Mouse (Mus musculus) gastrocnemius, adult 18-20 months (tissue): ENCODE data around the gene Fxyd5. TPM values are rescaled to one million over a fixed set of nuclear protein-coding genes. Genes with fewer than 3 reads are reported as not detected.

Source experiments
- DNase-seq: peaks from one replicate; pipeline ENCODE4 v3.0.0; 2021; ENCODE audit warnings: low spot score
- long read RNA-seq, 2 experiments: library from polyadenylated mRNA; stranded (forward); transcript quantifications; one replicate each; pipeline ENCODE4 v2.0.0; 2021
- total RNA-seq, 2 experiments: library from RNA; stranded (reverse); gene quantifications; 2 replicates each; pipeline ENCODE4 v1.2.3; 2021

Gene Fxyd5
- total RNA-seq, result 10 to 100 TPM in 1 of 2 experiments, 1 to 10 TPM in 1; 7.6 to 13.4 TPM
- long read RNA-seq, experiment 1, partial matches to known transcripts, result 1 of 2 reads
- long read RNA-seq, experiment 1, other reads (novel, unspliced or antisense), result 0 of 2 reads
- long read RNA-seq, experiment 2, result 0 reads

- DNase-seq, result no peak
Observed at GRCm38 (mm10) chr7:31042431-31042910, at the start of gene Fxyd5. Gene Fxyd5 (minus strand): TSS chr7:31042481.

- DNase-seq, result no peak
Observed at GRCm38 (mm10) chr7:31089721-31090120, 47.4 kb upstream of the Fxyd5 start.

- no peak for DNase-seq
Observed at GRCm38 (mm10) chr7:31088206-31088605, 45.9 kb upstream of the Fxyd5 start.

GRCm38 (mm10) chr7:31087262-31087661 is 45.0 kb upstream of the Fxyd5 start:
- no peak for DNase-seq

- no peak for DNase-seq
Observed at GRCm38 (mm10) chr7:31086175-31086755, 44.0 kb upstream of the Fxyd5 start.

- peak; percentile 56 for DNase-seq
Observed at GRCm38 (mm10) chr7:31085171-31085570, 42.9 kb upstream of the Fxyd5 start.

GRCm38 (mm10) chr7:31084140-31084539 is 41.9 kb upstream of the Fxyd5 start:
- no peak for DNase-seq

GRCm38 (mm10) chr7:31082831-31083588 is 40.7 kb upstream of the Fxyd5 start:
- DNase-seq, result peak; percentile 88

GRCm38 (mm10) chr7:31082106-31082505 is 39.8 kb upstream of the Fxyd5 start:
- no peak for DNase-seq

GRCm38 (mm10) chr7:31081106-31081505 is 38.8 kb upstream of the Fxyd5 start:
- DNase-seq, result no peak

GRCm38 (mm10) chr7:31080611-31081010 is 38.3 kb upstream of the Fxyd5 start:
- DNase-seq, result no peak

- no peak for DNase-seq
Observed at GRCm38 (mm10) chr7:31079670-31080069, 37.4 kb upstream of the Fxyd5 start.

- peak; percentile 58 for DNase-seq
Observed at GRCm38 (mm10) chr7:31077885-31078445, 35.7 kb upstream of the Fxyd5 start.

GRCm38 (mm10) chr7:31077470-31077869 is 35.2 kb upstream of the Fxyd5 start:
- DNase-seq, result no peak

- no peak for DNase-seq
Observed at GRCm38 (mm10) chr7:31076492-31076891, 34.2 kb upstream of the Fxyd5 start, which contains the start of gene Fxyd3. Gene Fxyd3 (minus strand): TSS chr7:31076704.

GRCm38 (mm10) chr7:31074713-31075069 is 32.4 kb upstream of the Fxyd5 start:
- DNase-seq, result no peak

- no peak for DNase-seq
Observed at GRCm38 (mm10) chr7:31074061-31074712, 31.9 kb upstream of the Fxyd5 start.

GRCm38 (mm10) chr7:31073546-31073945 is 31.3 kb upstream of the Fxyd5 start:
- no peak for DNase-seq

GRCm38 (mm10) chr7:31072326-31072725 is 30.0 kb upstream of the Fxyd5 start:
- DNase-seq, result no peak

GRCm38 (mm10) chr7:31070324-31070723 is 28.0 kb upstream of the Fxyd5 start:
- DNase-seq, result no peak

GRCm38 (mm10) chr7:31069491-31069890 is 27.2 kb upstream of the Fxyd5 start:
- DNase-seq, result no peak

GRCm38 (mm10) chr7:31067836-31068235 is 25.6 kb upstream of the Fxyd5 start:
- DNase-seq, result peak; percentile 43
